Mouse (Mus musculus) olfactory bulb, adult 2 months (tissue): Measurements from ENCODE around the gene Foxa3.

ENCODE experiments used
- CTCF ChIP-seq: fragments of 200-500 bp; IDR thresholded peaks from 2 replicates; pipeline ENCODE4 v1.5.1; 2012; ENCODE audit warnings: low read depth, mild to moderate bottlenecking, low read length, moderate library complexity; ENCODE audit not compliant: insufficient read depth
- POLR2A ChIP-seq: fragments of 200-500 bp; IDR thresholded peaks from 2 replicates; pipeline ENCODE4 v1.6.1; 2012; ENCODE audit warnings: mild to moderate bottlenecking, low read depth, low read length, moderate library complexity; ENCODE audit not compliant: insufficient read depth

DNA sequence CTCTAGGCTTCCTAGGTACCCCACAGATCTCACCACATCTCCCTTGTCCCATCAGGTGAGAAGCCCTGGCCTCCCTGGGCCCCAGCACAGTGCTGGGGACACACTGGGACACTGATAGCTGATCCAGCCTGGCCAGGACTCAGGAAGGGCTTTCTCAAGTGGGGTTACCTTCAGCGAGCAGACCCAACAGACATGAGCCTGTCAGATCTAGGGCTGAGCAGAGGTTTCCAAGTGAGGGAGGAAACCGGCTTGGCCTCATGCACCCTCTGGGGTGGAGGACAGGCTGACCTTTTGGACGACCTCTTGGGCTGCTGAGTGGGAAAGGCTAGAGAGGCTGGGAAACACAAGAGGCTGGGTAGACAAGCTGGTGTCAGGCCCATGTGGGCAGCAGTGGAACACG lies 27.8 kb upstream of the Foxa3 start:
- no peak for TF ChIP-seq POLR2A
- TF ChIP-seq CTCF, result no peak
